Mouse (Mus musculus) embryonic fibroblast, embryonic 13.5 days (primary cell): ENCODE data around the gene Gm10840. TPM values are rescaled to one million over a fixed set of nuclear protein-coding genes. Genes with fewer than 3 reads are reported as not detected.
A peak's percentile ranks its signal among the peaks of the same experiment; 100 is the strongest.
"Not testable (repeated sequence)": the region's sequence is repeated elsewhere in the genome, so short reads cannot be mapped to it uniquely, and the experiment has no call there.

Experiments
- H3K27ac ChIP-seq: 2 replicates; pipeline ENCODE4 v1.5.1; 2012; ENCODE audit warnings: low read length, control low read depth, inconsistent platforms; ENCODE audit not compliant: insufficient read depth
- H3K4me1 ChIP-seq: 2 replicates; pipeline ENCODE4 v1.6.1; 2011; ENCODE audit warnings: low read length; ENCODE audit not compliant: control insufficient read depth, insufficient read depth
- H3K4me3 ChIP-seq: 2 replicates; pipeline ENCODE4 v1.5.1; 2011; ENCODE audit warnings: mild to moderate bottlenecking, control low read depth, low read length; ENCODE audit not compliant: insufficient read depth
- CTCF ChIP-seq: IDR thresholded peaks from 2 replicates; pipeline ENCODE4 v1.5.1; 2011; ENCODE audit warnings: mild to moderate bottlenecking, control low read depth, low read length, moderate library complexity, borderline replicate concordance; ENCODE audit not compliant: insufficient read depth
- POLR2A ChIP-seq: IDR thresholded peaks from 2 replicates; pipeline ENCODE4 v1.6.1; 2011; ENCODE audit warnings: low read depth, mild to moderate bottlenecking, control low read depth, low read length, moderate library complexity
- polyA plus RNA-seq: library from polyadenylated mRNA; stranded (reverse); fragments of >200 nt; gene quantifications from 2 replicates; pipeline ENCODE4 v1.2.4, GENCODE M21; 2011; ENCODE audit warnings: low read depth; ENCODE audit not compliant: missing spikeins, insufficient read length

The Gm10840 gene
- not detected in 2 replicates for polyA plus RNA-seq

DNA sequence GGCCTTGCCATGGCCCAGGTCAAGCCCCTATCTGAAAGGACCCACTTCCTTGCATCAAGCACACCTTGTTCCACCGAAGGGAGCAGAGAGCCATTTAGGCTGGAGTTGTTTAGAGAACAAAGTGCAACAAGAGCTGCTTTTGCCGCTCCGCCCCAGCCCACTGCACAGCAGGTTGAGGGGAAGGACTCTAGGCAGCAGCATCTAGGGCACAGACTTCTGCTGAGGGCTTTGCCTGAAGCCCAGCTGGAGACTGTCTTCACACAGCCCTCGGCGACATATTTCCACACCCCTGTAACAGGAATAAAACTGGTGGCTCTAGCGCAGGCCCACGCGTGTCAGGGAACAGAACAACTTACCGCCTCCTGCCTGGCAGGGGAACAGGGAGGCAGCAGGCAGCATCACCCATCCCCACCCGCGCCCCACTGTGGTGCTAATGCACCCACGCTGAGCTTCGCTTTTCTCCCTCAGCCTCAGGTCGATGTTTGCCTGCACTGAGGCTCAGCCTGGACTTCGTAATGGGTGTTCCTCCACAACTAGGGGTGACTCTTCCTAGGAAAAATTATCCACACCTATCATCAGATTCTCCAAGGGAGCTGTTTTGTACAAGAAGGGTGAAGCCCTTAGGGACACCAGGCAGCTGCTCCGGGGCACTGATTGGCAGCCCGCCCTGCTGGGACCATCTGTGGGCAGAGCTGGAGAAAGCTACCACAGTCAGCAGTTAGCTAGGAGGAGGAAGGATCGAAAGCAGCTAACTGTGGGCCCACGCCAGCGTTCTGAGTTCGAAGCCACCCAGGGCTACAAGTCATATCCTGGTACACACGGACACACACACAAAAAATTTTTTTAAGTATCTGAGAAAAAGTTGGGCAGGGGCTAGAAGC lies at the start of gene Gm10840, which contains the start of gene Limd2:
TSS of gene Gm10840 (plus strand) at position 10 of the 881 bp plus-strand sequence.
TSS of gene Limd2 (minus strand) at position 20 of the 881 bp plus-strand sequence.
- Histone ChIP-seq H3K27ac (peak within 1 kb of the TSS; percentile 54), H3K4me1 (no peaks in the 10 kb centered on the region; the same call in 1 of the 2 replicates), H3K4me3 (peak within 1 kb of the TSS; percentile 54)
- TF ChIP-seq CTCF, result no peak
- no peak; the same call in 1 of the 2 replicates for TF ChIP-seq POLR2A

DNA sequence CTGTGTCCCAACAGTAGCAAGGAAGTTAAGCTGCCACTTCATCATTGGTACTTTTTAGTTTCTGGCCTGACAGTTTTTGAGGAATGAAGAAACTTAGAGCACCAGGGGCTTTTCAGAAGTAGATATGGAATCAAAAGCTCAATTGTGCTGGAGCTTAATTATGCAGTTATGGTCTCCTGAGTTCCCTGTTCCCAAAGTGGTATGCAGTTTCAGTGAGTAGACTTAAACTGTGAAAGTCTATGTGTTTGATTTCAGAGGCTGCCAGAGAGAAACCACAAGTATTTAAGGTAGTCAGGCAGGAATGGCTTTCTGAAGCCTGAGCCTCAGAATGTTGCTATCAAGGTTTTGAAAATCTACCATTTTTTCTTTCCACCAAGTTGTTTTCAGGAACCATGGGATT lies 49.0 kb upstream of the Gm10840 start:
- TF ChIP-seq POLR2A (no peak), CTCF (no peak)
- H3K4me3 ChIP-seq, result no peak overlapping the region
- peak overlapping the region; percentile 67 for H3K27ac ChIP-seq
- peaks cover 9% of the 10 kb centered on the region for H3K4me1 ChIP-seq

DNA sequence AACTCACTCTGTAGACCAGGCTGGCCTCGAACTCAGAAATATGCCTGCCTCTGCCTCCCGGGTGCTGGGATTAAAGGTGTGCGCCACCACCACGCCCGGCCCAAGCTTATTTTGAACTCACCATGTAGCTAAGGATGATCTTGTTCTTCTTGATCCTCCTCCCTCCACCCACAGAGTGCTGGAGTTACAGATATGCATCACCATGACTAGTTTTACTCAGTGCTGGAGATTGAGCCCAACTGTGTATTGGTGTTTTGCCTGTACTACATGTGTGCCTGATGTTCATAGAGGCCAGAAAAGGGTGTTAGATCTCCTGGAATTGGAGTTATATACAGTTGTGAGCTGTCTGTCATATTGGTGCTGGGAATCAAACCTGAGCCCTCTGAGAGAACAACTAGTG lies 38.4 kb upstream of the Gm10840 start:
- no peak for TF ChIP-seq CTCF
- no peak for TF ChIP-seq POLR2A
- no peak overlapping the region for H3K4me3 ChIP-seq
- H3K4me1 ChIP-seq, result no peaks in the 10 kb centered on the region
- no peak overlapping the region for H3K27ac ChIP-seq

DNA sequence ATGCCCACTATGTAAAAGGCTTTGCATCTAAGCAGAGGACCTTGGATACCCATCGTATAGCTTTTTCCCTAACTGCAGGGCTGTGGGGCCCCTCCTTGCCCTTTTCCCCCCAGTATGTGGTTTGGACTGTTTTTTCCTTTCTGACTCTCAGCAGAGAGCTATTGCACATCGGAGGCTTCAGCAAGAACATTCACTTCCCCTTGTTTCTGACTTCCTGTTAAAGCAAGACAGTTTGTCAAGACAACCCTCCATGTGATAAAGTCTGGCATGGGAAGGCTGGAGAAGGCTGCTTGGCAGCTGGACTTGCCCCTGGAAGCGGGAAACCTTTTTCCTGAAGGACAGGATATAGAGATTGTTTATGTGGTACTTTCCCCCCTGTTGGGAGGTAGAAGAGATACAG lies 37.9 kb upstream of the Gm10840 start:
- Histone ChIP-seq H3K27ac (no peak overlapping the region), H3K4me3 (no peak overlapping the region), H3K4me1 (no peaks in the 10 kb centered on the region)
- TF ChIP-seq POLR2A (no peak), CTCF (no peak)

- TF ChIP-seq CTCF, result no peak
- no peak for TF ChIP-seq POLR2A
- H3K4me3 ChIP-seq, result no peak overlapping the region
- H3K4me1 ChIP-seq, result no peaks in the 10 kb centered on the region
- H3K27ac ChIP-seq, result no peak overlapping the region
Measured at GRCm38 (mm10) chr11:106124784-106125183, 35.9 kb upstream of the Gm10840 start.

GRCm38 (mm10) chr11:106125827-106126226 lies 34.8 kb upstream of the Gm10840 start:
- Histone ChIP-seq H3K4me3 (no peak overlapping the region), H3K4me1 (no peaks in the 10 kb centered on the region), H3K27ac (no peak overlapping the region)
- TF ChIP-seq POLR2A (no peak), CTCF (no peak)

GRCm38 (mm10) chr11:106126727-106127373 lies 33.8 kb upstream of the Gm10840 start:
- not testable (repeated sequence) for H3K27ac ChIP-seq, H3K4me1 ChIP-seq, H3K4me3 ChIP-seq

GRCm38 (mm10) chr11:106129477-106129876 lies 31.2 kb upstream of the Gm10840 start:
- TF ChIP-seq CTCF, result no peak
- TF ChIP-seq POLR2A, result no peak
- no peak overlapping the region for H3K27ac ChIP-seq
- H3K4me3 ChIP-seq, result no peak overlapping the region
- no peaks in the 10 kb centered on the region for H3K4me1 ChIP-seq

DNA sequence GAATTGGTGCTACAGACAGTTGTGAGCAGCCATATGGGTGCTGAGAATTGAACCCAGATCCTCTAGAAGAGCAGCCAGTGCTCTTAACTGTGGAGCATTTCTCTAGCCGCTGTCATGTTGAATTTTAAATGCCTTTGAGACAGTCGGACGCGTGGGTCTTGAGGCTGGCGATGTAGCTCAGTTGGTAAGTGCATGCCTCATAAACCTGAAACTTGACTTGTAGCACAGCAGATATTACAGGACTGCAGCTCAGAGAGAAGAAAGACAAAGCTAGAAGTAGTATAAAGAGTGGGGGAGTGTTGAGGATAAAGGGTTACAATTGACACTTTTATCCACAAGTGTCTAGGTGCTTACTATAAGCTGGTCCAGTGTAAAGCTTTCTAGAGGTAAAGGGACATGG lies 28.1 kb upstream of the Gm10840 start:
- Histone ChIP-seq H3K4me3 (no peak overlapping the region), H3K4me1 (peaks cover 4% of the 10 kb centered on the region), H3K27ac (no peak overlapping the region)
- TF ChIP-seq POLR2A, result no peak
- no peak for TF ChIP-seq CTCF

DNA sequence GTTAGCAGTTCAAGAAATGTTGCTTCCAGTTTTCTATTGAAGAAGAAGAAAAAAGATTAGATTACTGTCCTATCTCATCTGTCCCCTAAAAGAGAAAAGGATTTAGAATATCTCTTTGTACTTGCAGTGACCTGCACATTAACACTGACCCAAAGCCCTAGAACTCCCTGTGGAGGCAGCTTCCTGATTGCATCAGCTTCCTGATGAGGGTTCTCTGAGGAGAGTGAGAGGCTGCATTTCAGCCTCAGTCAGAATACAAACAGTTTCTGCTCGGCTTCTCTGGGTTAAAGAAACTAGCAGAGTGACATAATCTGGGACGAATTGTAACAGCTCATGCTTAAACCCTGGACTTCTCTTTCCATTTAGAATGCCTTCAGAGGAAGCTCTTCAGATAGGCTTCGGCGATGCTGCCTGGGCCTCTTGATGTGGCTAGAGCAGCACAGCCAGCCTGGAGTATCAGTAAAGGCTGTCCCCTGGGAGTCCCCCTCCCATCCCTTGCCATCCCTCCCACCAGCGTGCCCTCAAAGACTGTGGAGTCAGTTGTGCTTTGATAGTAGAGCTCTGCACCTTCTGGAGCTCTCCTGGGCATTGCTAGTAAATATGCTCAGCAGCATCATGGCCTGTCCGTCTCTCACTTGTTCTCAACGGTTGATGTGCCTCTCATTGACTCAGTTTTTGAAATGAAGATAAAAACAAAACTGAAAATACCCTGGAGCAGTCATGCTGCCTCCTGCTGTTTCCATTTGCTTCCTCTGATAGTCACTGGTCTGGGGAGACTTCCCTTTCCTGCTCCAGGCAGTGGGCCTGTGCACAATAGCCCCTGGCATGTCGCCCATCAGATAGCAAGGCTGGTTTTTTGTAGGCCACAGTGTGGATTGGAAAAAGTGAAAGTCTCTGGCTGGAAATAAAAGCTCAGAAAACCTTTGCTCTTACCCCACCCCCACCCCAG lies 25.8 kb upstream of the Gm10840 start:
- TF ChIP-seq CTCF (no peak), POLR2A (no peak)
- peak overlapping the region; percentile 92 for H3K27ac ChIP-seq
- H3K4me1 ChIP-seq, result peaks cover 4% of the 10 kb centered on the region
- no peak overlapping the region for H3K4me3 ChIP-seq
